Mouse (Mus musculus): ENCODE data around the gene Rwdd2a. TPM values are rescaled to one million over a fixed set of nuclear protein-coding genes. Genes with fewer than 3 reads are reported as not detected.

Rwdd2a gene
- polyA plus RNA-seq, 1 experiment from 2014 or later: 3.8 TPM

- Histone ChIP-seq H3K4me3 (no peak overlapping the region), H3K9me3 (no peaks in the 10 kb centered on the region), H3K27me3 (ENCODE audit: insufficient read depth, poor library complexity, severe bottlenecking) (no peaks in the 10 kb centered on the region), H3K4me1 (peaks cover 13% of the 10 kb centered on the region; the same call in 1 of the 2 replicates), H3K27ac (no peak overlapping the region), H3K36me3 (no peaks in the 10 kb centered on the region)
- DNase-seq (ENCODE audit: low spot score): no peak
- WGBS: 87% methylated on average over 6 of the region's 6 CpGs
Observed at GRCm38 (mm10) chr9:86605776-86606175, 34.0 kb downstream of the Rwdd2a start.

GRCm38 (mm10) chr9:86612091-86612490, 40.3 kb downstream of the Rwdd2a start:
- H3K9me3 ChIP-seq: no peaks in the 10 kb centered on the region
- WGBS: 91% methylated on average over 4 of the region's 4 CpGs
- H3K27me3 ChIP-seq (ENCODE audit: insufficient read depth, poor library complexity, severe bottlenecking): no peaks in the 10 kb centered on the region
- H3K27ac ChIP-seq: no peak overlapping the region
- DNase-seq (ENCODE audit: low spot score): no peak
- H3K4me3 ChIP-seq: no peak overlapping the region
- peaks cover 3% of the 10 kb centered on the region; the same call in 1 of the 2 replicates for H3K36me3 ChIP-seq
- peaks cover 5% of the 10 kb centered on the region; the same call in 1 of the 2 replicates for H3K4me1 ChIP-seq

GRCm38 (mm10) chr9:86615765-86616164, 44.0 kb downstream of the Rwdd2a start:
- H3K27me3 ChIP-seq (ENCODE audit: insufficient read depth, poor library complexity, severe bottlenecking): no peaks in the 10 kb centered on the region
- H3K4me3 ChIP-seq: no peak overlapping the region
- 77% methylated on average over 1 of the region's 1 CpGs for WGBS
- DNase-seq (ENCODE audit: low spot score): no peak
- no peaks in the 10 kb centered on the region for H3K4me1 ChIP-seq
- peaks cover 3% of the 10 kb centered on the region; the same call in 1 of the 2 replicates for H3K36me3 ChIP-seq
- no peaks in the 10 kb centered on the region for H3K9me3 ChIP-seq
- no peak overlapping the region for H3K27ac ChIP-seq

GRCm38 (mm10) chr9:86617837-86618492, 46.2 kb downstream of the Rwdd2a start:
- H3K27me3 ChIP-seq (ENCODE audit: insufficient read depth, poor library complexity, severe bottlenecking): no peaks in the 10 kb centered on the region
- no peaks in the 10 kb centered on the region for H3K4me1 ChIP-seq
- no peak overlapping the region for H3K27ac ChIP-seq
- H3K9me3 ChIP-seq: no peaks in the 10 kb centered on the region
- 65% methylated on average over 7 of the region's 7 CpGs for WGBS
- no peak for DNase-seq (ENCODE audit: low spot score)
- no peaks in the 10 kb centered on the region for H3K36me3 ChIP-seq
- no peak overlapping the region for H3K4me3 ChIP-seq

DNA sequence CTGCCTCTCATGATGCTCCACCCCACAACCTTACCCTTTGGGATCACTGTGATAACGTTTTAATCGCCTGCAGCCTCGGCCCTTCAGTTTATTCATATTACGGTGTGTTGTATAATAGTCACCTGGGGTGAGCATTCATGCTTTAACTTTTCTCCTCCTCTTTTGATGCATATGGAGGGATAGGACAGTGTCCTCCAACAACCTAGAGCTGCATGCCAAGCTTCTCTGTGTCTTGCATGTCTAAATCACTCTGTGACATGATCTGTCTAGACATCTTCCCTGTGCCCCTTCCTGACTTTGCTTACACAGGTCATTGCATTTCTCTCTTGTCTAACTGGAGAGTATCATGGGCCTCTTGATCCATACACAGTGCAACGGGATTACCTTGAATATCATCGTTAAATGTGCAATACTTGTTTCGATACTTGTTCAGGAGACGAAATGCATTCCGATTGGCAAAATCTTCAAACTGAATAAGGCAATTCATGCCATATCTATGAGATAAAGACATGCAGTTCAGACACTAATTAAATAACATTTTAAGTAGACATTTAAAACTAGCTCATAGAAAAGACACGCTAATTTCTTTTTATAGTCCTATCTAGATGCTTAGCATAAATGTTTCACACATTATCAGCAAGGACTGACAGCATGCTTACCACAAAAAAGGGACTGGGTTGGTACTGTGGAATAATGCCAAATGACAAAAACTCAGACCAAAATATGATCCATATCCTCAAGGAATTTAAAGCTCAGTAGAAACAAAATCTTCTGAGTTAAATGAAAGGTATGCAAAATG, 47.7 kb downstream of the Rwdd2a start:
- H3K4me3 ChIP-seq: no peak overlapping the region
- DNase-seq (ENCODE audit: low spot score): no peak
- no peak overlapping the region for H3K27ac ChIP-seq
- no peaks in the 10 kb centered on the region for H3K36me3 ChIP-seq
- no peaks in the 10 kb centered on the region for H3K9me3 ChIP-seq
- no peaks in the 10 kb centered on the region for H3K27me3 ChIP-seq (ENCODE audit: insufficient read depth, poor library complexity, severe bottlenecking)
- 80% methylated on average over 10 of the region's 10 CpGs for WGBS
- H3K4me1 ChIP-seq: no peaks in the 10 kb centered on the region

DNA sequence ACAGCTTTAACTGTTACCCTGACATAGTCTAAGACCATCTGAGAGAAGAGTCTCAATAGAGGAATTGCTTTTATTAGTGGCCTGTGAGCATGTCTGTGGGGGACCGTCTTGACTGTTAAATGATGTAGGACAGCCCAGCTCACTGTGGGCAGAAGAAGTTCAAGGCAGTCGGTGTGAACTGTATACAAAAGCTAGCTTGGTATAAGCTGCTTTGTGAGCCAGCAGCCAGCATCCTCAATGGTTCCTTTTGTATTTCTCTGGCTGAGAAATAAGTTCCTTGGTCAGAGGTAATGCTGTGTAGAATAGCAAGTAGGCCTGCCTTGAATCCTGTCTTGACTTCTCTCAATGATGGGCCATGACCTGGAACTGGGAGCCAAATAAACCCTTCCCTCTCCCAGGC, 50.3 kb downstream of the Rwdd2a start:
- Histone ChIP-seq H3K4me3 (no peak overlapping the region), H3K4me1 (0 out of 2 replicates have a peak, but pooled peaks cover 2% of the 10 kb centered on the region), H3K36me3 (no peaks in the 10 kb centered on the region), H3K9me3 (no peaks in the 10 kb centered on the region), H3K27me3 (ENCODE audit: insufficient read depth, poor library complexity, severe bottlenecking) (no peaks in the 10 kb centered on the region), H3K27ac (no peak overlapping the region)
- DNase-seq (ENCODE audit: low spot score): no peak
- 84% methylated on average over 2 of the region's 2 CpGs for WGBS

GRCm38 (mm10) chr9:86624039-86624438, 52.2 kb downstream of the Rwdd2a start:
- H3K9me3 ChIP-seq: no peaks in the 10 kb centered on the region
- H3K4me1 ChIP-seq: peaks cover 2% of the 10 kb centered on the region; the same call in 1 of the 2 replicates
- no peaks in the 10 kb centered on the region for H3K36me3 ChIP-seq
- DNase-seq (ENCODE audit: low spot score): no peak
- no peaks in the 10 kb centered on the region for H3K27me3 ChIP-seq (ENCODE audit: insufficient read depth, poor library complexity, severe bottlenecking)
- WGBS: 87% methylated on average over 12 of the region's 12 CpGs
- H3K4me3 ChIP-seq: no peak overlapping the region
- no peak overlapping the region for H3K27ac ChIP-seq

Other genes starting within 250 kb of the Rwdd2a start
- 5.1 and 6.3 TPM in 2 replicates for gene Ube2cbp, start 107.0 kb upstream of the Rwdd2a start, polyA plus RNA-seq (2016; fragmentation: Nextera tagmentation; extraction: Ambion mirVana)
- gene Dop1a, start 104.8 kb upstream of the Rwdd2a start, polyA plus RNA-seq (2016; fragmentation: Nextera tagmentation; extraction: Ambion mirVana): 9.3 and 9.6 TPM in 2 replicates
- gene Pgm3, start 149 bp upstream of the Rwdd2a start, polyA plus RNA-seq (2016; fragmentation: Nextera tagmentation; extraction: Ambion mirVana): 32.2 and 35.3 TPM in 2 replicates
- gene Me1, start 124.0 kb downstream of the Rwdd2a start, polyA plus RNA-seq (2016; fragmentation: Nextera tagmentation; extraction: Ambion mirVana): 26.1 and 39.1 TPM in 2 replicates
- gene Prss35, start 171.7 kb downstream of the Rwdd2a start, polyA plus RNA-seq (2016; fragmentation: Nextera tagmentation; extraction: Ambion mirVana): 8.1 and 9.2 TPM in 2 replicates

All from heart, embryonic 10.5 days (tissue).